Mouse (Mus musculus) spleen, embryonic (tissue): ENCODE results near the gene Coa6.

Experiments
- CTCF ChIA-PET: fragments of 350-600 bp; sonication (Branson Sonifier 250); formaldehyde crosslinking; loops from one replicate; lab custom pipeline; 2022; lab: Charles Lee

The Coa6 gene

GRCm38 (mm10) chr8:126422174-126422919, at the start of gene Coa6:
TSS of gene Coa6 (plus strand) at chr8:126422515.
- CTCF ChIA-PET: interaction anchor here (0.7 kb wide), 1 partner anchor 546 kb away, joined by 3 read pairs; no protein-coding TSS in a partner anchor

GRCm38 (mm10) chr8:126379580-126379979, 42.7 kb upstream of the Coa6 start:
- CTCF ChIA-PET: no interaction called here

- CTCF ChIA-PET: no interaction called here
Measured at GRCm38 (mm10) chr8:126380141-126380540, 42.2 kb upstream of the Coa6 start.

- CTCF ChIA-PET: no interaction called here
Measured at GRCm38 (mm10) chr8:126381299-126381698, 41.0 kb upstream of the Coa6 start.

GRCm38 (mm10) chr8:126382216-126382615, 40.1 kb upstream of the Coa6 start:
- CTCF ChIA-PET: no interaction called here

- CTCF ChIA-PET: no interaction called here
Measured at GRCm38 (mm10) chr8:126382749-126383148, 39.6 kb upstream of the Coa6 start.

GRCm38 (mm10) chr8:126387566-126387965, 34.7 kb upstream of the Coa6 start:
- CTCF ChIA-PET: no interaction called here

GRCm38 (mm10) chr8:126391541-126391940, 30.8 kb upstream of the Coa6 start:
- CTCF ChIA-PET: no interaction called here

GRCm38 (mm10) chr8:126395386-126395785, 26.9 kb upstream of the Coa6 start:
- CTCF ChIA-PET: no interaction called here

GRCm38 (mm10) chr8:126395917-126396316, 26.4 kb upstream of the Coa6 start:
- CTCF ChIA-PET: no interaction called here

GRCm38 (mm10) chr8:126398349-126398748, 24.0 kb upstream of the Coa6 start:
- CTCF ChIA-PET: interaction anchor here (0.6 kb wide), 1 partner anchor 1317 kb away, joined by 5 read pairs; no protein-coding TSS in a partner anchor

- CTCF ChIA-PET: interaction anchor here (0.7 kb wide), 1 partner anchor 564 kb away, joined by 6 read pairs; no protein-coding TSS in a partner anchor
Measured at GRCm38 (mm10) chr8:126404550-126404949, 17.8 kb upstream of the Coa6 start.

- CTCF ChIA-PET: no interaction called here
Measured at GRCm38 (mm10) chr8:126405030-126405429, 17.3 kb upstream of the Coa6 start.

GRCm38 (mm10) chr8:126420834-126421233, 1.5 kb upstream of the Coa6 start:
- CTCF ChIA-PET: no interaction called here

- CTCF ChIA-PET: interaction anchor here (0.7 kb wide), 1 partner anchor 545 kb away, joined by 3 read pairs; no protein-coding TSS in a partner anchor
Measured at GRCm38 (mm10) chr8:126422920-126423300, 595 bp downstream of the Coa6 start.

GRCm38 (mm10) chr8:126424163-126424562, 1.8 kb downstream of the Coa6 start:
- CTCF ChIA-PET: no interaction called here

- CTCF ChIA-PET: no interaction called here
Measured at GRCm38 (mm10) chr8:126424946-126425345, 2.6 kb downstream of the Coa6 start.

- CTCF ChIA-PET: interaction anchor here (0.5 kb wide), 1 partner anchor 44 kb away, joined by 3 read pairs; no protein-coding TSS in a partner anchor
Measured at GRCm38 (mm10) chr8:126429635-126430034, 7.3 kb downstream of the Coa6 start.

- CTCF ChIA-PET: no interaction called here
Measured at GRCm38 (mm10) chr8:126433827-126434226, 11.5 kb downstream of the Coa6 start.

GRCm38 (mm10) chr8:126438937-126439336, 16.6 kb downstream of the Coa6 start:
- CTCF ChIA-PET: no interaction called here

- CTCF ChIA-PET: no interaction called here
Measured at GRCm38 (mm10) chr8:126451158-126451557, 28.8 kb downstream of the Coa6 start.

GRCm38 (mm10) chr8:126455383-126455782, 33.1 kb downstream of the Coa6 start:
- CTCF ChIA-PET: no interaction called here

- CTCF ChIA-PET: interaction anchor here (1.7 kb wide), 1 partner anchor 23 kb away, joined by 6 read pairs; no protein-coding TSS in a partner anchor
Measured at GRCm38 (mm10) chr8:126460274-126460673, 38.0 kb downstream of the Coa6 start.
